Mouse (Mus musculus): Measurements from ENCODE around the gene Zfp626.
"Not testable (repeated sequence)": the region's sequence is repeated elsewhere in the genome, so short reads cannot be mapped to it uniquely, and the experiment has no call there.

The Zfp626 gene

DNA sequence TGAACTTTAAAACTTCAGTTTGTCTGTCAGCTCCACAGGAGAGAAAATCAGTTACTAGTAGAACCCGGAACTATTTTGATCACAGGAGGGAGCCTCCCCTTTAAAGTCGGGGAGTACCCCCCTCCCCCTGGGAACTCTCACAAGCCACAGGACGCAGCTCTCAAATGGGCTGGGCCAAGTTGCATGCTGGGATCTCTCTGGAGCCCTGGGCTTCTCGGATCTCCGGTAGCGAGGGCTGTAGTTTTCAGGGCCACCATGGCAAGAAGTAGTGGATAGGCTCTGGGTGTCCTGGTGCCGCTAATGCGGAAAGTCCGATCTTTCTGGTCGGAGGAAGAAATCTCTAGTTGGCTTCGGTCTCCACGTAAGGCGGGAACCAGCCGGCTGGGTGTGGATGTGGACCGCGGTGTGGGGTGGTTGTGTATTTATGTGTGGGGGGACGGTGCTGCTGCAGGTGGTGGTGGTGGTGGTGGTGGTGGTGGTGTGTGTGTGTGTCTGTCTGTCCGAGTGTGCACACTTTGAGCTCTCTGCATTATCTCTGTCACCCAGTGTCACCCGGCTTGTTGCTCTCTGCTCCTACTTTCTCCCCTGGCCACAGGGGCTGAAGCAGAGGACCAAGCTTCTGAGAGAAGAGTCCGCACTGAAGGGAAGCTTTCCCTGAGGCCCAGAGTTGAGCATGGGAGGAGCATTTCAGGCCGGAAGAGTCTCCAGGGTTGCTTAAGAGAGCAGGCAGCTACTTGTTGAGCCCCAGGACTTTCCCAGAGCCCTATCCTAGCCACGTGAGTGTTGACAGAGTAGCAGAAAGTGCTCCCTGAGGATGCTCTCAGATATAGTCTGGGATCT, 53.6 kb downstream of the Zfp626 start:
- in situ Hi-C loops (cut with MboI; ENCODE audit: low sequenced_read_pairs), result no loop called here

- in situ Hi-C loops (cut with MboI; ENCODE audit: low sequenced_read_pairs), result not testable (repeated sequence)
These were observed 55.6 kb downstream of the Zfp626 start for GRCm38 (mm10) chr7:27862578-27862977.
